Mouse (Mus musculus) hindbrain, embryonic 10.5 days (tissue): ENCODE measurements at regions not wholly inside any gene's neighbourhood (a gene's known extent, or its start where the extent isn't known, plus 50 kb on each side); places are given as distances from the start of the nearest gene placed in this dataset.

Experiments used
- DNase-seq: peaks from one replicate; pipeline ENCODE4 v3.0.0-alpha.2; 2017; ENCODE audit warnings: low spot score
- H3K27ac ChIP-seq: fragments of 300-500 bp; sonication (generic); 2 replicates; pipeline ENCODE4 v1.5.1; 2016; ENCODE audit warnings: mild to moderate bottlenecking, moderate library complexity
- H3K27me3 ChIP-seq: fragments of 300-500 bp; sonication (generic); 2 replicates; pipeline ENCODE4 v1.6.1; 2016; ENCODE audit warnings: mild to moderate bottlenecking; ENCODE audit not compliant: poor library complexity, insufficient read depth, severe bottlenecking
- H3K36me3 ChIP-seq: fragments of 300-500 bp; sonication (generic); 2 replicates; pipeline ENCODE4 v1.6.1; 2016; ENCODE audit warnings: mild to moderate bottlenecking, moderate library complexity
- H3K4me1 ChIP-seq: fragments of 300-500 bp; sonication (generic); replicated peaks from 2 replicates; pipeline ENCODE4 v1.6.1; 2016; ENCODE audit warnings: mild to moderate bottlenecking
- H3K4me3 ChIP-seq: fragments of 300-500 bp; sonication (generic); 2 replicates; pipeline ENCODE4 v1.5.1; 2016; ENCODE audit warnings: mild to moderate bottlenecking, moderate library complexity
- H3K9me3 ChIP-seq: fragments of 300-500 bp; sonication (generic); 2 replicates; pipeline ENCODE4 v1.6.1; 2016; ENCODE audit warnings: mild to moderate bottlenecking, moderate library complexity
- whole genome bisulfite sequencing: fragments of 180-500 bp; shearing (Covaris S2); methylation state at CpG from one replicate; pipeline ENCODE4 v1.1.7; 2016; 5-methylcytosine and 5-hydroxymethylcytosine counted together

DNA sequence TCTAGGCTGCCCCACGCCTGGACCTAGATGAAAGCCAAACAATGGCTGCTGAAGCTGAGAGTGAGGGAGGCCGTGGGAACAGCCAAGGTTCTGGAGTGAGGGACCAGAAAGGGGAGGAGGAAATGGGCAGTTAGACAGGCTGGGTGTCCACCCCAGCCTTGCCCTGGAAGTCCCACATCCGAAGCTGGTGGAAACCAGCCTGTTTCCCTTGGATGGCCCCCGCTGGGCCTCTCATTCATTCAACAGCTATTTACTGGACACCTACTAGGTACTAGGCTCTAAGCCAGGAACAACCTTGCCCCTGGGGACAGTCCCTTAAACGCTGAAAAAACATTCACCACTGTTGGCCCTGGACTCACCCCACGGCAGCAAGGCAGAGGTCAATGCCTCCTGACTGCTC lies 139.2 kb downstream of the Zfp36l2 start:
- Histone ChIP-seq H3K27me3 (no peaks in the 10 kb centered on the region), H3K4me1 (peaks cover 17% of the 10 kb centered on the region), H3K36me3 (no peaks in the 10 kb centered on the region), H3K27ac (peak overlapping the region; percentile 45), H3K4me3 (no peak overlapping the region), H3K9me3 (peaks cover 7% of the 10 kb centered on the region; the same call in 1 of the 2 replicates)
- DNase-seq: no peak
- 54% methylated on average over 6 of the region's 6 CpGs for WGBS

DNA sequence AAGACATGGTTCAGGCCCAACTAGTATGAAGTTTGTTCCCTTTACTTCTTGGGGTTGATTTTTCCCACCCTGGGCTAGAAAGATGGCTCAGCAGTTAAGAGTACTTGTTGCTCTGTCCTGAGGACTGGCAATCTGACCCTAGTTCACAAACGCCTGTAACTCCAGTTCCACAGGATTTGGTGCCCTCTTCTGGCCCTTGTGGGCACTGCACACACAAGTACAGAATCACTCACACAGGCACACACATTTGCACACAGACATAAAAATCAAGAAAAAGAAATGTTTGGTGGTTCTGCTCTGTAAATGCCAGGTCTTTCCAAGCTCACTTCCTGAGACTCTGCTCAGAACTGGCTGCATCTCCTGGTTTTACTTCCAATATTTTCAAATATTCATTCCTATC lies 140.2 kb downstream of the Zfp36l2 start:
- Histone ChIP-seq H3K36me3 (no peaks in the 10 kb centered on the region), H3K9me3 (peaks cover 7% of the 10 kb centered on the region; the same call in 1 of the 2 replicates), H3K27me3 (no peaks in the 10 kb centered on the region), H3K27ac (no peak overlapping the region), H3K4me3 (no peak overlapping the region), H3K4me1 (peaks cover 21% of the 10 kb centered on the region)
- no peak for DNase-seq
- WGBS: 74% methylated on average over 1 of the region's 1 CpGs

DNA sequence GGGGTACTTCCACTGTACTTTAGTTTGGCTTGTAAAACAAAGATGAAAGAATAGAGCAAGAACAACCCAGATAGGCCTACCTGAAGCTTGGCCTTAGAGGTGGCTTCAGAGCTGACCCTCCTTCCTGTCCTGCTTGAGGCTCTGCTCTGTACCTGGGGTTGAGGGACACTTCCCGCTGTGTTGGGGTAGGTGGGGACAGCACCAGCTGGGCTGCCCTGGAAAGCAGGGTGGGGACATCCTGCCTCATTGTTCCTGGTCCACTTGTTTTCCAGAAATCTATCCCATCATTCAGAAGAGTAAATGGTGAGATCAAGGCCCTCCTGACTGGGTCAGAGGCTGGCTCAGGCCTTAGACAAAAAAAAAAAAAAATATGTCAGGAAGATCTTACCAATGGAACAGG lies 141.9 kb downstream of the Zfp36l2 start:
- Histone ChIP-seq H3K9me3 (peaks cover 12% of the 10 kb centered on the region; the same call in 1 of the 2 replicates), H3K4me1 (peaks cover 20% of the 10 kb centered on the region), H3K4me3 (no peak overlapping the region), H3K27ac (no peak overlapping the region), H3K27me3 (no peaks in the 10 kb centered on the region), H3K36me3 (no peaks in the 10 kb centered on the region)
- WGBS: 92% methylated on average over 1 of the region's 1 CpGs
- DNase-seq: no peak

DNA sequence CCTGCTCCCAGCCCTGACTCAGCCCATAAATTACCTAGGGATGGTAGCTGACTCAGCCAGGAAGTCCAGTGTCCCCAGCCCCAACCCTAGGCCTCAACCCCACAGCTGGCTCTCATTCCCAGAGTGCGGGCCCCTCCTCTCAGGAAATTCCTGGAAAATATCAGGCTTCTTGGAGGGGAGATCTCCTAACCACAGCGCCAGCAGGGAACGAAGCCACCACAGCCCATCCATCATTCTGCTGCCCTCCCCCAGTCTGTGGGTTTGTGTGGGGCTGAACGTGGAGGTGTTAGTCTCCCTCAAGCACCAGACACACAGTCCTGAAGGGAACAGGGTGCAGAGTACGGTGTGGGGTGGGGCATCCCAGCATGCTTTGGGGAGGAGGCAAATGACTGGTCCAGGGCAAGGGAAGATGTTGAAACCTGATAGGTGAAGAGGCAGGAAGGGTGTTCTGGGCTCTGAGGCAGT lies 143.2 kb downstream of the Zfp36l2 start:
- Histone ChIP-seq H3K36me3 (no peaks in the 10 kb centered on the region), H3K4me1 (peaks cover 20% of the 10 kb centered on the region), H3K4me3 (no peak overlapping the region), H3K9me3 (peaks cover 12% of the 10 kb centered on the region; the same call in 1 of the 2 replicates), H3K27ac (peak overlapping the region; percentile 25), H3K27me3 (no peaks in the 10 kb centered on the region)
- WGBS: 53% methylated on average over 5 of the region's 5 CpGs
- DNase-seq: peak; percentile 47

DNA sequence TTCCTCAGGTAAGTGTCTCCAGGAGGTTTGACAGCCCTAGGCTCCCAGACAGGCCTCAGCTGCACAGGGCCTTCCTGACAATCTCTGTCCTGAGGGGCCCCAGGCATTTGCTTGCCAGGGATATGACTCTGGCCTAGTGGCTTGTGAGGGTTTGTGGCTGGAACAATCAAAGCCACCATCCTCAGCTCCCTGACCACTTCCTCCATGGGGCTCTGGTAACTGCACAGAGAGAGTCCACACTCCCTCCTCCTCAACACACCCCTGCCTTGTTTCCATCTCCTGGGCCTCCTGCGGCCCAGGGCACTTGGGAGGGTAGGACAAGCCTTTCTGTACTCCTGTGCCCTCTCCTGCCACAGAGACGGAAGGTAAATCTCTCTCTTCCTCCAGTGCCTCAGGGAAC lies 144.6 kb downstream of the Zfp36l2 start:
- no peak overlapping the region for H3K4me3 ChIP-seq
- H3K27ac ChIP-seq: peak overlapping the region; percentile 62
- no peaks in the 10 kb centered on the region for H3K27me3 ChIP-seq
- H3K9me3 ChIP-seq: peaks cover 12% of the 10 kb centered on the region; the same call in 1 of the 2 replicates
- no peaks in the 10 kb centered on the region for H3K36me3 ChIP-seq
- H3K4me1 ChIP-seq: peaks cover 18% of the 10 kb centered on the region
- DNase-seq: no peak
- WGBS: 82% methylated on average over 2 of the region's 2 CpGs

DNA sequence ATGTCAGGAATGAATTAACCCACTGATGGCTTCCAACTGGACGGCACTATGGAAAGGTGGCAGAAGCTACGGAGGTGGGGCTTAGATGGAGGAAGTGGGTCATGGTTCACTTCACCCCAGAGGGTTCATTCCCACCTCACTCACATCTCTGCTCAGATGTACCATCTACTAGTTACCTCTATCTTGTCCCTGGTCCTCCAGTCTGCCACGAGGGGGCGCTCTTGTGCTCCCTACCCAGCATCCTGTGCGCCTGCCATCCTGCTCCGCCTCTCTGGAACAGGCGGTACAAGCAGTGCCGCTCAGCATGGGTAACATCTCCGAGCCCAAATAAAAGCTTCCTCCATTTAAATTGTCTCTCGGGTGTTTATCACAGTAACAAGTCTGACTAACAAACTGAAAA lies 148.3 kb downstream of the Zfp36l2 start:
- 81% methylated on average over 10 of the region's 10 CpGs for WGBS
- Histone ChIP-seq H3K27ac (no peak overlapping the region), H3K27me3 (0 out of 2 replicates have a peak, but pooled peaks cover 2% of the 10 kb centered on the region), H3K9me3 (0 out of 2 replicates have a peak, but pooled peaks cover 5% of the 10 kb centered on the region), H3K4me3 (no peak overlapping the region), H3K36me3 (no peaks in the 10 kb centered on the region), H3K4me1 (peaks cover 28% of the 10 kb centered on the region)
- DNase-seq: no peak

DNA sequence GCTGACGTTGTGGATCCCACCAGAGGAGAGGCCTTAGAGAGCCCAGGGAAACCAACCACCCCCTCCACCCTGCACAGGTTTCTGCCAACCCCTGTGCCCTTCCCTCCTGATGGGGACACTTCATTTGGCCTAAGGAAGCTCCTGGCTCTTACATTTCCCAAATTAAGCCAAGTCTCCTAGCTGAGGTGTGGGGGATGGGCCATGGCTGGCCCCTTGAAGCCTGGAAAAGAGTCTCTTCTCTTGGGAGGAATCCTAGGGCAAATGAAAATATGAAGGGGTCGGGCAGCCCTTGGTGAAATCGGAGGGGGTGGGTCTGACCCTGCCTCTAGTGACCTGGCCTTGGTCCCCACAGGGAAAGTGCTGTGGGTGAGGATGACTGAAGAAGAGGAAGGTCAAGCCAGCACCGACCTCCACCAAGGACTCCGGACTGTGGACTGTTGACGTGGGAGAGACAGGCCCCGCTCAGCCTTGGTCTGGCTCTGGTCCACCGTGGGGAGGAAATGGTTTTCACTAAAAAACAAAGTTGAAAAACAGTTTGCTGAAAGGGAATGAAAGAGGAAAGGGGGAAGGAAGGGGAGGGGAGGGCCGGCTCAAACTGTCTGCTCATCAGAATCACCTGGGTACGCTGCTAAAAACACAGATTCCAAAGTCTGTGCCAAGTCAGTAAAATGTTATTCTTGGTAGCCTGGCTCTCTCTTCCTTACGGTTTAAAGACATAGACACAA lies 150.0 kb downstream of the Zfp36l2 start:
- no peaks in the 10 kb centered on the region for H3K36me3 ChIP-seq

DNA sequence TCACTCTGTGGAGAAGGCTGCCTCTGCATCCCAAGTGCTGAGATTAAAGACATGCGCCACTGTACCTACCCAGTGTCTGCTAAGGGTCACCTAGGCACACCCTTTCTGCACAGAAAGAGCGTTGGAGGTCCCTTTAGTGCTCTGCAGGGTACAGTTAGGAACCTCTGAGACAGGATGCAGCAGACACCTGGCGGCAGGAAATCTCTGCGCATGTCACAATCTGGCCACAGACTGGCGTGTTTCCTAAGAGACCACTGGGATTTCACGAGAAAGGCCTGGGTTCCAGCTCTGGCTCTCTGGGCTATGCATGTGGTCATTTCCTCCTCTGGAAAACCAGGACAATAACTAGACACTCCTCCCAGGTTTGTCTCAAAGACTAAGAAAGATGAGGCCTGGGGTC lies 151.7 kb downstream of the Zfp36l2 start:
- 0 out of 2 replicates have a peak, but pooled peaks cover 2% of the 10 kb centered on the region for H3K9me3 ChIP-seq
- no peak overlapping the region for H3K4me3 ChIP-seq
- DNase-seq: no peak
- H3K27me3 ChIP-seq: peaks cover 13% of the 10 kb centered on the region; the same call in 1 of the 2 replicates
- no peaks in the 10 kb centered on the region for H3K36me3 ChIP-seq
- WGBS: 87% methylated on average over 6 of the region's 6 CpGs
- no peak overlapping the region for H3K27ac ChIP-seq
- H3K4me1 ChIP-seq: peaks cover 38% of the 10 kb centered on the region

More for the DNA sequence above, 150.0 kb downstream of the Zfp36l2 start:
- WGBS: 61% methylated on average over 11 of the region's 11 CpGs
- H3K4me1 ChIP-seq: peaks cover 26% of the 10 kb centered on the region
- 0 out of 2 replicates have a peak, but pooled peaks cover 5% of the 10 kb centered on the region for H3K9me3 ChIP-seq
- no peak for DNase-seq
- H3K27me3 ChIP-seq: 0 out of 2 replicates have a peak, but pooled peaks cover 6% of the 10 kb centered on the region
- no peak overlapping the region for H3K4me3 ChIP-seq
- peak overlapping the region; percentile 70 for H3K27ac ChIP-seq

DNA sequence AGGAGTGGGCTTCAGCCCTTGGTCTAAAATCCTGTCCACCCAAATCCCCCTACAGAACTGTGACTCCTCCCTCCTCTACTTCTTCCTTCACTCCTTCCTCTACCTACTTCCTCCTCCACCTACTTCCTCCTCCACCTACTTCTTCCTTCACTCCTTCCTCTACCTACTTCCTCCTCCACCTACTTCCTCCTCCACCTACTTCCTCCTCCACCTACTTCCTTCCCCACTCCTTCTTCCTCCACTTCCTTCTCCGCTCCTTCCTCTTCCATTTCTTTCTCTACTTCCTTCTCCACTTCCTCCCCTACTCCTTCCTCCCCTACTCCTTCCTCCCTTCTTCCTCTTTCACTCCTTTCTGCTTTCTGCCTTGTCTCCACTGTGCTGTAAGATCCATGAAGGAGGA lies 152.9 kb downstream of the Zfp36l2 start:
- 0 out of 2 replicates have a peak, but pooled peaks cover 3% of the 10 kb centered on the region for H3K9me3 ChIP-seq
- 96% methylated on average over 1 of the region's 1 CpGs for WGBS
- peaks cover 39% of the 10 kb centered on the region for H3K4me1 ChIP-seq
- H3K27ac ChIP-seq: no peak overlapping the region
- H3K36me3 ChIP-seq: no peaks in the 10 kb centered on the region
- peaks cover 15% of the 10 kb centered on the region; the same call in 1 of the 2 replicates for H3K27me3 ChIP-seq
- DNase-seq: no peak
- no peak overlapping the region for H3K4me3 ChIP-seq

DNA sequence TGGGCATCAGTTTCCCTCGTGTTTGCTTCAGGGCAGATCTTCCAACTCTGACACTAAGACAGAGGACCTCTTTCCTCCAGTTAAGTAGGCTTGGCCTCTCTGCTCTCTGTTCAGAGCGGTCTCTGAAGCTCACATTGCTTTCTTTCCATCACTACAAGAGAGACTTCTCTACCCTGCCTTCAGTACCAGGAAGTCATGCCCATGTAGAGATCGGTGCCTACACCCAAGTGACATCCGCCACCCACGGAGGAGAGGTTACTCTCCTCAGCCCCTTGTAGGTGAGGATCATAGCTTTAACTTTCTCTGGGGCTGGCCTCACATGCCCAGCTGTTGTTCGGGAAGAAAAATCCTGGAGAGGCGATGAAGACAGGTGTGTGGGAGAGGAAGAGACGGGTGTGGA lies 155.3 kb downstream of the Zfp36l2 start:
- DNase-seq: no peak
- peaks cover 26% of the 10 kb centered on the region for H3K27me3 ChIP-seq
- H3K9me3 ChIP-seq: 0 out of 2 replicates have a peak, but pooled peaks cover 3% of the 10 kb centered on the region
- 87% methylated on average over 8 of the region's 8 CpGs for WGBS
- peaks cover 53% of the 10 kb centered on the region for H3K4me1 ChIP-seq
- peak overlapping the region; percentile 53; the same call in 1 of the 2 replicates for H3K27ac ChIP-seq
- H3K36me3 ChIP-seq: no peaks in the 10 kb centered on the region
- no peak overlapping the region for H3K4me3 ChIP-seq

DNA sequence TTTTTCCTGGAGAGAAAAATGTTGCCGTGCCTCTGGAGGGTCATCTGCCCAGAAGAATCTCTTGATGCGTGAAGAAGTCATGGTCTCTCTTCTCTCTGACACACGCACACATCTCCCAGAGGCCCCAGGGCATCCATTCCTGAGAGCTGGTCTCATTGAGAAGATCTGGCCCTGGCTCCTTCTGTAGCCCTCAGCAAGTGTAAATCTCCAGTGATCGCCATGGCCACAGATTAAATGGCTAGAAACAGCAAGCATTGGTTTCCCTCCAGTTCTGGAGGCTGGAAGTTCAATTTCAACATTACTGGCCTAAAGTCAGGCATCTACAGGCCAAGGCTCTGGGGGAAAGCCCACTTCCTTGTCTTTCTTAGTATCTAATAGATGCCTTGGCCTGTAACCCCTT lies 155.9 kb downstream of the Zfp36l2 start:
- Histone ChIP-seq H3K4me3 (no peak overlapping the region), H3K27ac (peak overlapping the region; percentile 53; the same call in 1 of the 2 replicates), H3K4me1 (peaks cover 54% of the 10 kb centered on the region), H3K9me3 (0 out of 2 replicates have a peak, but pooled peaks cover 3% of the 10 kb centered on the region), H3K36me3 (no peaks in the 10 kb centered on the region), H3K27me3 (peaks cover 32% of the 10 kb centered on the region)
- WGBS: 78% methylated on average over 4 of the region's 4 CpGs
- DNase-seq: no peak

DNA sequence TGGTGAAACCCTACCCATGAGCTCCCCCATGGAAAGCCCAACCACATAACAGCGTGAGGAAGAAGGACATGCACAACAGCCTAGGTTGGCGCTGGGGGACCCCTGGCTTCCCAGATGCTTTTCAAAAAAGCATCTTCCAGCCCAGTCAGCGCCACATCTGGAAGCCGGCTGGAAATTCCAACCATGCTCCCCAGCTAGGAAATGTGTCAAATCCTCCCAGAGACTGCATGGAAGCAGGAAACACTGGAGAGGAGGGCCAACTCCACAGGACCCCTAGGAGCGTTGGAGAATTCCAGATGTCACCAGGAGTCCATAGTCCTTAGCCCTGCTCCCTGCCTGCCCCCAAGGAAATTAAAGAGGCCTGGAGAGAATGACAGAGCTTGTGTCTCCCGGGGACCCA lies 156.4 kb downstream of the Zfp36l2 start:
- WGBS: 71% methylated on average over 6 of the region's 6 CpGs
- peak overlapping the region; percentile 53; the same call in 1 of the 2 replicates for H3K27ac ChIP-seq

DNA sequence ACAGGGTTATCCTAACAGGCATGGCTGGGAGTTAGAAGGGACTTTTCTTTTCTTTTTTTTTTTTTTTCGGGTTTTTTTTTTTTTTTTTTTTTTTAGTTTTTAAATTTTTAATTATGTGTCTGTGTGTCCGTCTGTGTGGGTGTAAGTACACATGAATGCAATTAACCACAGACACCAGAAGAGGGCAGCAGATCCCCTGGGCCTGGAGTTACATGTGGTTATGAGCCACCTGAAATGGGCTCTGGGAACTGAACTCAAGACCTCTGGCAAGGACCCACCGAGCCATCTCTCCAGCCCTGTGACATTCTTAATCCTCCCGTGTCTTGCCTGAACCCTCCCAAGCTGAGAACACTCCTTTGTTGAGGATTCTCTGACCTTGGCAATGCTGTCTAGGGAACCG lies 157.0 kb downstream of the Zfp36l2 start:
- Histone ChIP-seq H3K27ac (no peak overlapping the region), H3K4me3 (no peak overlapping the region), H3K4me1 (peaks cover 66% of the 10 kb centered on the region), H3K9me3 (0 out of 2 replicates have a peak, but pooled peaks cover 3% of the 10 kb centered on the region), H3K27me3 (peaks cover 40% of the 10 kb centered on the region), H3K36me3 (no peaks in the 10 kb centered on the region)
- WGBS: 89% methylated on average over 5 of the region's 5 CpGs
- no peak for DNase-seq

More for the DNA sequence above, 156.4 kb downstream of the Zfp36l2 start:
- Histone ChIP-seq H3K4me1 (peaks cover 59% of the 10 kb centered on the region), H3K27me3 (peaks cover 36% of the 10 kb centered on the region), H3K4me3 (no peak overlapping the region), H3K9me3 (0 out of 2 replicates have a peak, but pooled peaks cover 3% of the 10 kb centered on the region), H3K36me3 (no peaks in the 10 kb centered on the region)
- peak; percentile 52 for DNase-seq
